15 mouse cellular contexts compared by ENCODE assay signal in genomic region chr2:37819526-37820152, GRCm38 (mm10). TPM values are rescaled to one million over a fixed set of nuclear protein-coding genes. Genes with fewer than 3 reads are reported as not detected.
DNase-seq lines count a peak whose midpoint lies in the region; ATAC-seq lines count a peak whose summit lies in the region.
"Had no signal": no experiment of that assay in that cellular context is flagged by ENCODE, and none has a peak within 500 bp of the region (broad histone marks: within the 10 kb centered on the region; RNA-seq: fewer than 3 reads in every experiment).

No protein-coding gene starts in this region.

- no peak for DNase-seq in kidney, postnatal 14 days
- DNase-seq in limb, embryonic 10.5 days (ENCODE audit: low spot score), result no peak
- peak; percentile 70 for DNase-seq in retina, postnatal 1 day
- DNase-seq in spleen, adult 18-20 months, result no peak
- DNase-seq in layer of hippocampus, adult 18-20 months (ENCODE audit: low spot score in 2 of 2), result no peak
- DNase-seq: cerebellum, postnatal 10 days; heart, postnatal 14 days; kidney, adult 2 months; lung, adult 18-20 months; thymus, postnatal 25 days had no signal

- ATAC-seq in kidney, embryonic 16.5 days (ENCODE audit: low FRiP score, low TSS enrichment), result 0 out of 2 replicates have a peak, but pooled peaks have one; percentile 17
- no peak for ATAC-seq in forebrain, embryonic 12.5 days (ENCODE audit: low FRiP score)
- ATAC-seq: activated CD4-positive, CD25-positive, alpha-beta regulatory T cell, adult 4 months had no signal

- H3K9me3 ChIP-seq in kidney, embryonic 16.5 days (ENCODE audit: low read length), result no peaks in the 10 kb centered on the region
- no peaks in the 10 kb centered on the region for H3K9me3 ChIP-seq in forebrain, embryonic 12.5 days
- no peaks in the 10 kb centered on the region for H3K9me3 ChIP-seq in limb, embryonic 10.5 days (replicated peaks)
- H3K9me3 ChIP-seq: stomach, embryonic 15.5 days had no signal

- H3K4me3 ChIP-seq in kidney, embryonic 16.5 days (ENCODE audit: low read length), result no peak overlapping the region
- H3K4me3 ChIP-seq in forebrain, embryonic 12.5 days (replicated peaks), result no peak overlapping the region
- no peak overlapping the region for H3K4me3 ChIP-seq in limb, embryonic 10.5 days
- H3K4me3 ChIP-seq: stomach, embryonic 15.5 days had no signal

- 50% methylated on average over 4 of the region's 4 CpGs for WGBS in kidney, embryonic 16.5 days
- 31% methylated on average over 4 of the region's 4 CpGs for WGBS in forebrain, embryonic 12.5 days
- WGBS in limb, embryonic 10.5 days, result 76% methylated on average over 4 of the region's 4 CpGs

- H3K36me3 ChIP-seq in kidney, embryonic 16.5 days (ENCODE audit: insufficient read depth, low read length), result no peaks in the 10 kb centered on the region
- no peaks in the 10 kb centered on the region for H3K36me3 ChIP-seq in forebrain, embryonic 12.5 days (replicated peaks)
- H3K36me3 ChIP-seq in limb, embryonic 10.5 days, result 0 out of 2 replicates have a peak, but pooled peaks cover 2% of the 10 kb centered on the region
- H3K36me3 ChIP-seq: stomach, embryonic 15.5 days had no signal

- no peak overlapping the region for H3K9ac ChIP-seq in kidney, embryonic 16.5 days (replicated peaks; ENCODE audit: low read length)
- no peak overlapping the region for H3K9ac ChIP-seq in forebrain, embryonic 12.5 days
- H3K9ac ChIP-seq: stomach, embryonic 15.5 days had no signal

- H3K4me2 ChIP-seq in kidney, embryonic 16.5 days (replicated peaks; ENCODE audit: low read depth, low read length), result no peak overlapping the region
- H3K4me2 ChIP-seq in forebrain, embryonic 12.5 days, result no peak overlapping the region
- H3K4me2 ChIP-seq: stomach, embryonic 15.5 days had no signal

- H3K4me1 ChIP-seq in kidney, embryonic 16.5 days (ENCODE audit: insufficient read depth, low read length), result peaks cover 4% of the 10 kb centered on the region; the same call in 1 of the 2 replicates
- peaks cover 44% of the 10 kb centered on the region for H3K4me1 ChIP-seq in forebrain, embryonic 12.5 days
- H3K4me1 ChIP-seq in limb, embryonic 10.5 days, result peaks cover 23% of the 10 kb centered on the region
- H3K4me1 ChIP-seq: stomach, embryonic 15.5 days had no signal

- no peaks in the 10 kb centered on the region for H3K27me3 ChIP-seq in kidney, embryonic 16.5 days (ENCODE audit: insufficient read depth, low read length)
- peaks cover 4% of the 10 kb centered on the region; the same call in 1 of the 2 replicates for H3K27me3 ChIP-seq in forebrain, embryonic 12.5 days
- H3K27me3 ChIP-seq in limb, embryonic 10.5 days (ENCODE audit: low read depth, poor library complexity, severe bottlenecking), result no peaks in the 10 kb centered on the region
- H3K27me3 ChIP-seq: stomach, embryonic 15.5 days had no signal

- H3K27ac ChIP-seq in kidney, embryonic 16.5 days (ENCODE audit: low read length), result no peak overlapping the region
- peak overlapping the region; percentile 83 for H3K27ac ChIP-seq in forebrain, embryonic 12.5 days
- peak overlapping the region; percentile 47; the same call in 1 of the 2 replicates for H3K27ac ChIP-seq in limb, embryonic 10.5 days
- H3K27ac ChIP-seq: macrophage; stomach, embryonic 15.5 days had no signal

RNA-seq across cellular contexts. Expression of gene Crb2, which starts 43.6 kb away (rescaled TPM):
- polyA plus RNA-seq in kidney, embryonic 16.5 days (2015; fragmentation: Nextera tagmentation; extraction: Ambion mirVana), result 4.5 and 4.6 TPM in 2 replicates
- polyA plus RNA-seq in forebrain, embryonic 12.5 days (2016; fragmentation: Nextera tagmentation; extraction: Ambion mirVana), result 24.8 and 24.9 TPM in 2 replicates
- polyA plus RNA-seq in limb, embryonic 10.5 days (2016; fragmentation: Nextera tagmentation; extraction: Ambion mirVana), result 2.1 and 4.3 TPM in 2 replicates
- total RNA-seq in layer of hippocampus, adult 18-20 months (2021), result 1 to 10 TPM; 2.8 to 3.1 TPM
- polyA plus RNA-seq: macrophage had no signal
